Mouse (Mus musculus) heart, postnatal 25 days (tissue): ENCODE measurements around the gene Pnmal1. TPM values are rescaled to one million over a fixed set of nuclear protein-coding genes. Genes with fewer than 3 reads are reported as not detected.
A peak's percentile ranks its signal among the peaks of the same experiment; 100 is the strongest.

Experiments used
- DNase-seq: peaks from one replicate; pipeline ENCODE4 v3.0.0; 2022; ENCODE audit warnings: low spot score
- intact Hi-C: fragments of 180-260 bp; cut with DNase I; formaldehyde crosslinking; loops from one replicate; pipeline ENCODE4 v1.15.1; 2025
- total RNA-seq, 2 experiments: library from RNA; stranded (reverse); gene quantifications; 2 replicates each; pipeline ENCODE4 v1.2.3; 2021

The Pnmal1 gene
- total RNA-seq = not detected

- intact Hi-C loops = no loop called here
- DNase-seq = no peak
These were observed at the start of gene Pnmal1 for GRCm38 (mm10) chr7:16959539-16960187. Gene Pnmal1 (plus strand): TSS chr7:16959679.

GRCm38 (mm10) chr7:16909909-16910308 lies 49.6 kb upstream of the Pnmal1 start:
- intact Hi-C loops = no loop called here
- DNase-seq = no peak

- intact Hi-C loops = loop anchor here (1.0 kb wide), 1 partner anchor 17 kb away; no protein-coding TSS in a partner anchor
- no peak for DNase-seq
These were observed 47.6 kb upstream of the Pnmal1 start for GRCm38 (mm10) chr7:16911904-16912303.

GRCm38 (mm10) chr7:16912360-16912759 lies 47.1 kb upstream of the Pnmal1 start:
- intact Hi-C loops = loop anchor here (1.0 kb wide), 1 partner anchor 17 kb away; no protein-coding TSS in a partner anchor
- DNase-seq = peak; percentile 60

- intact Hi-C loops = loop anchor here (2.0 kb wide), 1 partner anchor 41 kb away; no protein-coding TSS in a partner anchor
- DNase-seq = no peak
These were observed 45.5 kb upstream of the Pnmal1 start for GRCm38 (mm10) chr7:16913806-16914452.

- intact Hi-C loops = loop anchor here (2.0 kb wide), 1 partner anchor 42 kb away; no protein-coding TSS in a partner anchor
- no peak for DNase-seq
These were observed 44.8 kb upstream of the Pnmal1 start for GRCm38 (mm10) chr7:16914453-16915343.

GRCm38 (mm10) chr7:16915461-16916340 lies 43.8 kb upstream of the Pnmal1 start:
- no peak for DNase-seq
- intact Hi-C loops = loop anchor here (2.0 kb wide), 1 partner anchor 43 kb away; no protein-coding TSS in a partner anchor

GRCm38 (mm10) chr7:16916342-16917265 lies 42.9 kb upstream of the Pnmal1 start:
- intact Hi-C loops = no loop called here
- no peak for DNase-seq

GRCm38 (mm10) chr7:16917447-16917846 lies 42.0 kb upstream of the Pnmal1 start:
- intact Hi-C loops = no loop called here
- DNase-seq = no peak

GRCm38 (mm10) chr7:16918014-16918413 lies 41.5 kb upstream of the Pnmal1 start:
- DNase-seq = no peak
- intact Hi-C loops = no loop called here

GRCm38 (mm10) chr7:16918670-16919069 lies 40.8 kb upstream of the Pnmal1 start:
- intact Hi-C loops = no loop called here
- DNase-seq = no peak

GRCm38 (mm10) chr7:16919395-16920149 lies 39.9 kb upstream of the Pnmal1 start:
- intact Hi-C loops = loop anchor here (5.0 kb wide), 1 partner anchor 177 kb away; no protein-coding TSS in a partner anchor
- DNase-seq = no peak

- intact Hi-C loops = loop anchor here (5.0 kb wide), 1 partner anchor 178 kb away; no protein-coding TSS in a partner anchor
- no peak for DNase-seq
These were observed 39.3 kb upstream of the Pnmal1 start for GRCm38 (mm10) chr7:16920150-16920579.

- intact Hi-C loops = loop anchor here (5.0 kb wide), 1 partner anchor 179 kb away; no protein-coding TSS in a partner anchor
- DNase-seq = no peak
These were observed 38.4 kb upstream of the Pnmal1 start for GRCm38 (mm10) chr7:16920818-16921791.

- intact Hi-C loops = loop anchor here (2.0 to 5.0 kb wide), 2 partner anchors 105 to 180 kb away; partner anchors contain the start of gene Fkrp
- no peak for DNase-seq
These were observed 37.6 kb upstream of the Pnmal1 start for GRCm38 (mm10) chr7:16921881-16922335.
